Mouse (Mus musculus): ENCODE measurements around the gene Ube2d2b.

Ube2d2b gene

GRCm38 (mm10) chr5:107829998-107830560 is at the start of gene Ube2d2b:
Gene Ube2d2b, plus strand, starts transcription at chr5:107830099.
- DNase-seq = no peak

GRCm38 (mm10) chr5:107782360-107782759 is 47.5 kb upstream of the Ube2d2b start:
- DNase-seq = no peak

GRCm38 (mm10) chr5:107787682-107788443 is 42.0 kb upstream of the Ube2d2b start:
- DNase-seq = no peak

GRCm38 (mm10) chr5:107789492-107789891 is 40.4 kb upstream of the Ube2d2b start:
- peak in 1 of 2 experiments; percentile 20 for DNase-seq

GRCm38 (mm10) chr5:107791966-107792365 is 37.9 kb upstream of the Ube2d2b start:
- no peak for DNase-seq

GRCm38 (mm10) chr5:107792516-107792915 is 37.4 kb upstream of the Ube2d2b start:
- DNase-seq = no peak

GRCm38 (mm10) chr5:107793258-107793657 is 36.6 kb upstream of the Ube2d2b start:
- DNase-seq = no peak

GRCm38 (mm10) chr5:107793927-107794326 is 36.0 kb upstream of the Ube2d2b start:
- no peak for DNase-seq

GRCm38 (mm10) chr5:107798290-107798689 is 31.6 kb upstream of the Ube2d2b start:
- DNase-seq = no peak

GRCm38 (mm10) chr5:107801234-107801633 is 28.7 kb upstream of the Ube2d2b start:
- no peak for DNase-seq

GRCm38 (mm10) chr5:107802621-107803020 is 27.3 kb upstream of the Ube2d2b start:
- no peak for DNase-seq

GRCm38 (mm10) chr5:107807496-107807895 is 22.4 kb upstream of the Ube2d2b start:
- DNase-seq = peak in 1 of 2 experiments; percentile 26

GRCm38 (mm10) chr5:107814651-107815050 is 15.2 kb upstream of the Ube2d2b start:
- no peak for DNase-seq

- DNase-seq = no peak
Observed at GRCm38 (mm10) chr5:107822521-107822920, 7.4 kb upstream of the Ube2d2b start.

- no peak for DNase-seq
Observed at GRCm38 (mm10) chr5:107831351-107831750, 1.5 kb downstream of the Ube2d2b start.

GRCm38 (mm10) chr5:107834287-107834686 is 4.4 kb downstream of the Ube2d2b start:
- no peak for DNase-seq

GRCm38 (mm10) chr5:107838891-107839644 is 9.2 kb downstream of the Ube2d2b start:
- DNase-seq = no peak

GRCm38 (mm10) chr5:107840549-107841238 is 10.8 kb downstream of the Ube2d2b start:
- no peak for DNase-seq

GRCm38 (mm10) chr5:107847349-107847748 is 17.4 kb downstream of the Ube2d2b start:
- DNase-seq = peak; percentile 62 to 84

GRCm38 (mm10) chr5:107847817-107848216 is 17.9 kb downstream of the Ube2d2b start:
- DNase-seq = no peak

GRCm38 (mm10) chr5:107848964-107849363 is 19.1 kb downstream of the Ube2d2b start:
- no peak for DNase-seq

GRCm38 (mm10) chr5:107853807-107854206 is 23.9 kb downstream of the Ube2d2b start:
- DNase-seq = peak in 1 of 2 experiments; percentile 20

GRCm38 (mm10) chr5:107854556-107854955 is 24.7 kb downstream of the Ube2d2b start:
- DNase-seq = no peak
